Mouse (Mus musculus): Measurements from ENCODE around the gene P2rx2.

Gene P2rx2

GRCm38 (mm10) chr5:110361465-110361864 lies 18.5 kb upstream of the P2rx2 start:
- CTCF ChIA-PET = interaction anchor here in 1 of 4 experiments (2.0 kb wide), 1 partner anchor 278 kb away, joined by 8 read pairs; no protein-coding TSS in a partner anchor
- POLR2A ChIA-PET = interaction anchor here in 3 of 4 experiments (0.9 to 3.4 kb wide), 7 partner anchors 16 to 125 kb away, joined by 3 to 34 read pairs (median 3); partner anchors contain the start of genes P2rx2 (in 2 of the 3), Pole (in 1 of the 3) and Pxmp2 (in 1 of the 3)

DNA sequence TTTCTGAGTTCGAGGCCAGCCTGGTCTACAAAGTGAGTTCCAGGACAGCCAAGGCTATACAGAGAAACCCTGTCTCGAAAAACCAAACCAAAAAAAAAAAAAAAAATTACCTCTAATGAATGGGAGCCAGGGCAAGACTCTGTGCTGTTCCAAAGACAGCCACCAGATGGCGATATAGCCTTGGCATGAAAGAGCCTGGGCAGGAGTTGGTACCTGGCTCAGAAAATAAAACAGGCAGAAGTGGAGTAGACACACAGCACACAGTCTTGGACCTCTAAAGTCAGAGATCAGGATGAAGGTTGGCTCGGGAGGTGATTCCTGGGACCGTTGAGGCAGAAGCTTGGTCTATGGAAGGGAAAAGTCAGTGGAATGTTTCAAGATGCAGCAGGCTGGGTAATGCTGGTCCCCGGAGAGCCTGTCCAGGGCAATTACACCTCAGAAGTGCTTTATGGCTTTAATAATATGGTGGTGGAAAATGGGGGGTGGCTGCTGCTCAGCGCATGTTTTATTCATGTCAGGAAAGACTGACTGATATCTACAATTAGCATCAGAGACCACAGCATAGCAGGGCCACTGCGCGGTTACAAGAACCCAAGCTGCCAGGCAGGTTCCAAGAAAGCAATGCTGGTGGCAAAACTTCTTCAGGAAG lies 14.6 kb upstream of the P2rx2 start:
- ChIA-PET CTCF (interaction anchor here in 3 of 4 experiments (0.6 to 2.3 kb wide), 9 partner anchors 13 to 278 kb away, joined by 3 to 7 read pairs (median 3); no protein-coding TSS in a partner anchor), POLR2A (interaction anchor here in 2 of 4 experiments (0.7 to 2.0 kb wide), 2 partner anchors 58 to 278 kb away, joined by 3 to 4 read pairs; no protein-coding TSS in a partner anchor)

GRCm38 (mm10) chr5:110354716-110355115 lies 11.7 kb upstream of the P2rx2 start:
- ChIA-PET CTCF (interaction anchor here (0.5 to 3.6 kb wide), 52 partner anchors 8 to 300 kb away, joined by 3 to 27 read pairs (median 4); partner anchors contain the start of genes P2rx2 (in 3 of the 4), Ddx51 (in 1 of the 4) and Noc4l (in 1 of the 4)), POLR2A (interaction anchor here (0.5 to 5.0 kb wide), 29 partner anchors 9 to 299 kb away, joined by 3 to 21 read pairs (median 4); partner anchors contain the start of genes P2rx2 (in 3 of the 4), Ddx51 (in 1 of the 4), Fbrsl1 (in 1 of the 4) and Lrcol1 (in 1 of the 4))

DNA sequence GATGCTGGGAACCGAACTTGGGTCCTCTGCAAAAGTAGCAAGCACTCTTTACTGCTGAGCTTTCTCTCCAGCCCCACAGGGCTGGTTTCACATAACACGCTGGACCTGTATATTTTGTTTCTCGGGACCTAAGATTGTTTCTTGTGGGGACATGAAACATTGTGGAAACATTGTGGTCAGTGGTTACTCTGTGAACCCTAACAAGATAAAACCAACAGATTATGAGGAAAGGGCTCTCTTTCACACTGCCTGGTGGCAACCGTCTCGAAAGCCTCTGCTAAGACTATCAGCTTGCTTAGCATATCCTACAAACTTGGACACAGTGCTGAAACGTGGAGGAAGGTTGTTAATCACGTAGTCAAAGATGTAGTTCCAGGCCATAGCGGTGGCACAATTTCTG lies 4.0 kb upstream of the P2rx2 start:
- ChIA-PET POLR2A (interaction anchor here in 2 of 4 experiments (0.8 to 2.0 kb wide), 5 partner anchors 9 to 61 kb away, joined by 3 to 5 read pairs (median 4); partner anchors contain the start of genes Pole (in 1 of the 2) and Pxmp2 (in 1 of the 2)), CTCF (no interaction called here)

GRCm38 (mm10) chr5:110345553-110345952 lies 2.5 kb upstream of the P2rx2 start:
- CTCF ChIA-PET = interaction anchor here in 1 of 4 experiments (0.9 kb wide), 1 partner anchor 279 kb away, joined by 3 read pairs; no protein-coding TSS in a partner anchor
- POLR2A ChIA-PET = interaction anchor here in 2 of 4 experiments (0.5 to 1.8 kb wide), 5 partner anchors 9 to 308 kb away, joined by 3 to 4 read pairs (median 3); partner anchors contain the start of genes Ddx51 (in 1 of the 2) and Noc4l (in 1 of the 2)

GRCm38 (mm10) chr5:110344524-110344923 lies 1.5 kb upstream of the P2rx2 start, which contains the start of gene Lrcol1:
Gene Lrcol1 (plus strand): TSS chr5:110344730.
- POLR2A ChIA-PET = interaction anchor here in 3 of 4 experiments (0.7 to 3.3 kb wide), 9 partner anchors 9 to 193 kb away, joined by 3 to 20 read pairs (median 13); partner anchors contain the start of genes Pole (in 1 of the 3) and Pxmp2 (in 1 of the 3)
- CTCF ChIA-PET = interaction anchor here in 3 of 4 experiments (0.8 to 2.6 kb wide), 4 partner anchors 10 to 295 kb away, joined by 4 to 11 read pairs (median 5); no protein-coding TSS in a partner anchor

DNA sequence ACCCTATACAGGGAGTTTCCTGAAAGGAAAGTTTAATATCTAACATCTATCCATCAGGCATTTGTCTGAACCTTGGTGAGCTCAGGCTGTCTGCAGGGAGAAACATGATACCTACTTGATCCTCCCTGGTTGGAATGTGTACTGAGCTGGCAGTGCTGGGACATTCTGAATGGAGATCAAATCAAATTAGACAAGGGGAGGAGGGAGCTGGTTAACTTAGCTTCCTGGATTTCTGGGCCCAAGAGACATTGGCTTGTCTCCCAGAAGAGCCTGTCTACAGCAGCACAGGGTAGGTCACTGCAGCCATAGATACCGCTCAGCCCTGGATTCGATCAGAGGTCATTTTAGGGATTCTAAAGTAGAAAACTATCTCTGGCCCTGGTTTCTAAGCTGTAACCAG lies 4.2 kb downstream of the P2rx2 start:
- POLR2A ChIA-PET = interaction anchor here in 2 of 4 experiments (0.6 to 3.7 kb wide), 14 partner anchors 9 to 343 kb away, joined by 3 to 14 read pairs (median 5); partner anchors contain the start of genes Pole (in 1 of the 2) and Pxmp2 (in 1 of the 2)
- CTCF ChIA-PET = interaction anchor here in 3 of 4 experiments (0.6 to 1.7 kb wide), 6 partner anchors 16 to 54 kb away, joined by 3 to 5 read pairs (median 4); no protein-coding TSS in a partner anchor

- ChIA-PET CTCF (no interaction called here), POLR2A (interaction anchor here in 2 of 4 experiments (0.6 to 2.6 kb wide), 4 partner anchors 11 to 62 kb away, joined by 3 to 11 read pairs (median 4); partner anchors contain the start of gene P2rx2 (in 1 of the 2))
Observed at GRCm38 (mm10) chr5:110330508-110330907, 12.5 kb downstream of the P2rx2 start.

GRCm38 (mm10) chr5:110313127-110313526 lies 29.9 kb downstream of the P2rx2 start:
- ChIA-PET CTCF (no interaction called here), POLR2A (interaction anchor here in 1 of 4 experiments (1.1 to 2.1 kb wide), 2 partner anchors 28 to 34 kb away, joined by 3 to 7 read pairs; partner anchors contain the start of genes Pole and Pxmp2)

- POLR2A ChIA-PET = interaction anchor here in 3 of 4 experiments (0.5 to 4.0 kb wide), 11 partner anchors 13 to 410 kb away, joined by 3 to 26 read pairs (median 4); partner anchors contain the start of genes Pole (in 3 of the 3), Pxmp2 (in 3 of the 3) and P2rx2 (in 1 of the 3)
- CTCF ChIA-PET = interaction anchor here in 1 of 4 experiments (1.0 to 1.2 kb wide), 2 partner anchors 24 to 49 kb away, joined by 3 read pairs; no protein-coding TSS in a partner anchor
Observed at GRCm38 (mm10) chr5:110308861-110309260, 34.2 kb downstream of the P2rx2 start.

- CTCF ChIA-PET = interaction anchor here in 1 of 4 experiments (0.8 kb wide), 1 partner anchor 15 kb away, joined by 3 read pairs; the partner anchor contains the start of genes Pole and Pxmp2
- POLR2A ChIA-PET = interaction anchor here in 3 of 4 experiments (1.1 to 3.4 kb wide), 5 partner anchors 9 to 21 kb away, joined by 3 to 10 read pairs (median 5); partner anchors contain the start of genes Pole (in 3 of the 3) and Pxmp2 (in 3 of the 3)
Observed at GRCm38 (mm10) chr5:110300591-110300990, 42.4 kb downstream of the P2rx2 start.

DNA sequence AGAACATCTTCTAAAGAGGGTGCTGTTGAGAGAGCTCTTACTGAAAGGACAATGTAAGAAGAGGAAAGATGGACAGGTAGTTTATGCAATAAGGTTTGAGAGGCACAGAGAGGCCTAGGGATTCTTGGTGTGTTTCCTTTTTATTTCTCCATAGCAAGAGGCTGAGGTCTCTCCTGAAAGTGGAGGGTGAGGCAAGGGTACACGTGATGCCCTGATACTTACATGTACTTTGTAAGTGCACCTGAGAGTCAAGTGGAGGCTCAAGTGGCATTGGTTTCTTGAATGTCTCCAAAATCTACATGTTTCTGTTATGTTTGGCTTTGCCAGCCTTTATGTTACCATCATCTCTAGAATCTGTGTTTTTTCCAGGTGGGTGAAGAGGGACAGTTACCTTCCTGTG lies 46.4 kb downstream of the P2rx2 start:
- CTCF ChIA-PET = no interaction called here
- POLR2A ChIA-PET = interaction anchor here in 3 of 4 experiments (0.9 to 5.1 kb wide), 6 partner anchors 8 to 38 kb away, joined by 3 to 63 read pairs (median 6); partner anchors contain the start of genes Pole (in 2 of the 3) and Pxmp2 (in 2 of the 3)

DNA sequence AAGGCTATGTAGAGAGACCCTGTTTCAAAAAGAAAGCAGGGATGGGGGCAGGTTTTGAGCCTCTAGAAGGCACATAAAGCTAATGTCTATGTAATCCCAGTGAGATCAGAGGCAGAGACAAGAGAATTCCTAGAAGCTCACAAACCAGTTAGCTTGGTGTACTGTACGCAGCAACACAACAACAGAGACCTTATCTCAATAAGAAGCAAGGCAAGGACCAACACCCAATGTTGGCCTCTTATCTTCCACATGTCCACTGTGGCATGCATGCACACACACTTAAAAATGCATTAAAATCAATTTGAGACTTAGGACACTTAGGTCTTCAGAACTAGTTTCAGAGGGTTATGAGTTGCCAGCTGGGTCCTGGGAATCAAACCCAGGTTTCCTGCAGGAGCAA lies 51.4 kb downstream of the P2rx2 start:
- ChIA-PET POLR2A (interaction anchor here (0.6 to 2.3 kb wide), 15 partner anchors 10 to 163 kb away, joined by 3 to 9 read pairs (median 3); no protein-coding TSS in a partner anchor), CTCF (interaction anchor here in 1 of 4 experiments (0.6 kb wide), 1 partner anchor 10 kb away, joined by 3 read pairs; no protein-coding TSS in a partner anchor)
